Mouse (Mus musculus) embryo, embryonic 11 days (tissue): ENCODE measurements around the gene Olfml3.

Source experiments
- DNase-seq: peaks from one replicate; pipeline ENCODE4 v3.0.0-alpha.2; 2015

Gene Olfml3

GRCm38 (mm10) chr3:103737778-103738571 lies at the start of gene Olfml3:
Olfml3 (minus strand) TSS chr3:103738001.
- peak; percentile 95 for DNase-seq

GRCm38 (mm10) chr3:103787225-103787624 lies 49.4 kb upstream of the Olfml3 start:
- no peak for DNase-seq

- no peak for DNase-seq
Measured at GRCm38 (mm10) chr3:103782844-103783609, 45.2 kb upstream of the Olfml3 start.

GRCm38 (mm10) chr3:103780777-103781176 lies 43.0 kb upstream of the Olfml3 start:
- no peak for DNase-seq

GRCm38 (mm10) chr3:103780271-103780670 lies 42.5 kb upstream of the Olfml3 start:
- no peak for DNase-seq

- DNase-seq, result no peak
Measured at GRCm38 (mm10) chr3:103779183-103779582, 41.4 kb upstream of the Olfml3 start.

GRCm38 (mm10) chr3:103778660-103779059 lies 40.9 kb upstream of the Olfml3 start:
- DNase-seq, result no peak

GRCm38 (mm10) chr3:103777940-103778339 lies 40.1 kb upstream of the Olfml3 start:
- no peak for DNase-seq

GRCm38 (mm10) chr3:103774009-103774408 lies 36.2 kb upstream of the Olfml3 start:
- no peak for DNase-seq

- no peak for DNase-seq
Measured at GRCm38 (mm10) chr3:103773508-103773907, 35.7 kb upstream of the Olfml3 start.

- no peak for DNase-seq
Measured at GRCm38 (mm10) chr3:103772846-103773245, 35.0 kb upstream of the Olfml3 start.

GRCm38 (mm10) chr3:103771531-103772130 lies 33.8 kb upstream of the Olfml3 start:
- no peak for DNase-seq

GRCm38 (mm10) chr3:103766789-103767188 lies 29.0 kb upstream of the Olfml3 start:
- no peak for DNase-seq

- no peak for DNase-seq
Measured at GRCm38 (mm10) chr3:103759261-103759970, 21.6 kb upstream of the Olfml3 start.

- DNase-seq, result no peak
Measured at GRCm38 (mm10) chr3:103758456-103758855, 20.7 kb upstream of the Olfml3 start.

GRCm38 (mm10) chr3:103756920-103757319 lies 19.1 kb upstream of the Olfml3 start:
- DNase-seq, result no peak

- no peak for DNase-seq
Measured at GRCm38 (mm10) chr3:103755351-103755750, 17.6 kb upstream of the Olfml3 start.

- no peak for DNase-seq
Measured at GRCm38 (mm10) chr3:103751558-103751957, 13.8 kb upstream of the Olfml3 start.

- no peak for DNase-seq
Measured at GRCm38 (mm10) chr3:103746711-103747110, 8.9 kb upstream of the Olfml3 start.

- no peak for DNase-seq
Measured at GRCm38 (mm10) chr3:103745001-103745770, 7.4 kb upstream of the Olfml3 start.

GRCm38 (mm10) chr3:103743208-103743607 lies 5.4 kb upstream of the Olfml3 start:
- DNase-seq, result no peak

GRCm38 (mm10) chr3:103740342-103740741 lies 2.5 kb upstream of the Olfml3 start:
- peak; percentile 45 for DNase-seq
